Comparison of ENCODE assay signal across 28 mouse cellular contexts in genomic region chr10:126526186-126526585, GRCm38 (mm10).
DNase-seq lines count a peak whose midpoint lies in the region; ATAC-seq and TF ChIP-seq lines count a peak whose summit lies in the region.
"Had no signal": no experiment of that assay in that cellular context is flagged by ENCODE, and none has a peak within 500 bp of the region (broad histone marks: within the 10 kb centered on the region; RNA-seq: fewer than 3 reads in every experiment).

No protein-coding gene starts in this region.

- H3K36me3 ChIP-seq in midbrain, embryonic 11.5 days (ENCODE audit: control insufficient read depth, insufficient read depth, low read length): no peaks in the 10 kb centered on the region
- no peaks in the 10 kb centered on the region for H3K36me3 ChIP-seq in midbrain, embryonic 14.5 days (ENCODE audit: control insufficient read depth, insufficient read depth, low read length)
- H3K36me3 ChIP-seq in forebrain, embryonic 16.5 days (ENCODE audit: control insufficient read depth, insufficient read depth): no peaks in the 10 kb centered on the region
- H3K36me3 ChIP-seq: hindbrain, embryonic 15.5 days; kidney, embryonic 15.5 days; limb, embryonic 10.5 days; limb, embryonic 15.5 days; liver, embryonic 13.5 days; neural tube, embryonic 12.5 days had no signal

- 27% methylated on average over 5 of the region's 5 CpGs for WGBS in midbrain, embryonic 11.5 days
- 15% methylated on average over 5 of the region's 5 CpGs for WGBS in midbrain, embryonic 14.5 days
- WGBS in forebrain, embryonic 16.5 days: 10% methylated on average over 5 of the region's 5 CpGs

- H3K9me3 ChIP-seq in midbrain, embryonic 11.5 days (ENCODE audit: control insufficient read depth, low read length): no peaks in the 10 kb centered on the region
- no peaks in the 10 kb centered on the region for H3K9me3 ChIP-seq in midbrain, embryonic 14.5 days (ENCODE audit: control insufficient read depth, low read length)
- no peaks in the 10 kb centered on the region for H3K9me3 ChIP-seq in forebrain, embryonic 16.5 days (ENCODE audit: control insufficient read depth, low read length)
- H3K9me3 ChIP-seq: hindbrain, embryonic 15.5 days; kidney, embryonic 15.5 days; limb, embryonic 10.5 days; limb, embryonic 15.5 days; liver, embryonic 13.5 days; neural tube, embryonic 12.5 days had no signal

- ATAC-seq in frontal cortex, adult (ENCODE audit: low TSS enrichment): peak; percentile 50; the same call in 1 of the 2 replicates
- ATAC-seq in midbrain, embryonic 11.5 days (ENCODE audit: low FRiP score): peak; percentile 59
- ATAC-seq in midbrain, embryonic 14.5 days (ENCODE audit: low FRiP score, low TSS enrichment): no peak
- peak; percentile 69 for ATAC-seq in forebrain, embryonic 16.5 days
- ATAC-seq: CD4-positive, CD25-positive, alpha-beta regulatory T cell, adult 4 months; inflammation-experienced regulatory T-cells, adult 6 months had no signal

- TF ChIP-seq CTCF in brain, embryonic 14.5 days (IDR thresholded peaks at IDR 0.05; ENCODE audit: borderline replicate concordance, extremely low read depth, insufficient read depth, insufficient read length): no peak

- H3K4me2 ChIP-seq in midbrain, embryonic 11.5 days: no peak overlapping the region
- H3K4me2 ChIP-seq in midbrain, embryonic 14.5 days (ENCODE audit: low read length): no peak overlapping the region
- H3K4me2 ChIP-seq in forebrain, embryonic 16.5 days (ENCODE audit: low read length): no peak overlapping the region
- H3K4me2 ChIP-seq: hindbrain, embryonic 15.5 days; kidney, embryonic 15.5 days; limb, embryonic 15.5 days; liver, embryonic 13.5 days; neural tube, embryonic 12.5 days had no signal

- peaks cover 6% of the 10 kb centered on the region for H3K4me1 ChIP-seq in midbrain, embryonic 11.5 days (ENCODE audit: control insufficient read depth, insufficient read depth, low read length)
- peaks cover 13% of the 10 kb centered on the region for H3K4me1 ChIP-seq in midbrain, embryonic 14.5 days (ENCODE audit: control insufficient read depth, insufficient read depth, low read length)
- peaks cover 3% of the 10 kb centered on the region; the same call in 1 of the 2 replicates for H3K4me1 ChIP-seq in forebrain, embryonic 16.5 days (replicated peaks; ENCODE audit: control insufficient read depth, insufficient read depth, low read length)
- H3K4me1 ChIP-seq: liver, embryonic 13.5 days had no signal

- no peaks in the 10 kb centered on the region for H3K27me3 ChIP-seq in midbrain, embryonic 11.5 days (ENCODE audit: control insufficient read depth, insufficient read depth, low read length)
- no peaks in the 10 kb centered on the region for H3K27me3 ChIP-seq in midbrain, embryonic 14.5 days (ENCODE audit: control insufficient read depth, insufficient read depth, low read length)
- H3K27me3 ChIP-seq in forebrain, embryonic 16.5 days (replicated peaks; ENCODE audit: control insufficient read depth, insufficient read depth, low read length): no peaks in the 10 kb centered on the region
- H3K27me3 ChIP-seq: hindbrain, embryonic 15.5 days; kidney, embryonic 15.5 days; limb, embryonic 15.5 days; liver, embryonic 13.5 days; neural tube, embryonic 12.5 days had no signal

- no peak for TF ChIP-seq POLR2A in brain, embryonic 14.5 days (IDR thresholded peaks at IDR 0.05; ENCODE audit: borderline replicate concordance, extremely low read depth, insufficient read depth, insufficient read length, poor library complexity, severe bottlenecking)

- H3K9ac ChIP-seq in midbrain, embryonic 11.5 days (ENCODE audit: low read length): no peak overlapping the region
- H3K9ac ChIP-seq in midbrain, embryonic 14.5 days (replicated peaks; ENCODE audit: low read length): no peak overlapping the region
- no peak overlapping the region for H3K9ac ChIP-seq in forebrain, embryonic 16.5 days (replicated peaks; ENCODE audit: low read depth, low read length)
- H3K9ac ChIP-seq: hindbrain, embryonic 15.5 days; kidney, embryonic 15.5 days; limb, embryonic 15.5 days; liver, embryonic 13.5 days; neural tube, embryonic 12.5 days had no signal

- H3K4me3 ChIP-seq in midbrain, embryonic 11.5 days (ENCODE audit: low read depth, low read length): no peak overlapping the region
- no peak overlapping the region for H3K4me3 ChIP-seq in midbrain, embryonic 14.5 days (replicated peaks; ENCODE audit: low read depth, low read length)
- H3K4me3 ChIP-seq in forebrain, embryonic 16.5 days (replicated peaks; ENCODE audit: low read length): no peak overlapping the region
- H3K4me3 ChIP-seq: hindbrain, embryonic 15.5 days; kidney, embryonic 15.5 days; limb, embryonic 10.5 days; limb, embryonic 15.5 days; liver, embryonic 13.5 days; myocyte; neural tube, embryonic 12.5 days had no signal

- H3K27ac ChIP-seq in midbrain, embryonic 11.5 days (ENCODE audit: low read depth, low read length): no peak overlapping the region
- no peak overlapping the region for H3K27ac ChIP-seq in midbrain, embryonic 14.5 days (replicated peaks; ENCODE audit: low read depth, low read length)
- H3K27ac ChIP-seq in forebrain, embryonic 16.5 days (ENCODE audit: low read length): no peak overlapping the region
- H3K27ac ChIP-seq: hindbrain, embryonic 15.5 days; kidney, embryonic 15.5 days; limb, embryonic 10.5 days; limb, embryonic 15.5 days; liver, embryonic 13.5 days; macrophage; neural tube, embryonic 12.5 days had no signal

- DNase-seq in frontal cortex, postnatal 25 days (ENCODE audit: low spot score in 2 of 2): no peak
- DNase-seq in midbrain, embryonic 11.5 days (ENCODE audit: low spot score, missing footprints): peak; percentile 77
- DNase-seq in midbrain, embryonic 14.5 days: no peak
- peak; percentile 68 for DNase-seq in brain, embryonic 14.5 days (ENCODE audit: low read depth)
- no peak for DNase-seq in kidney, postnatal 14 days
- no peak for DNase-seq in kidney, adult 8-10 months
- DNase-seq: adrenal gland, postnatal 25 days; cerebellum, adult 2 months; cerebellum, postnatal 14 days; gastrocnemius, postnatal 14 days; heart, postnatal 14 days; kidney, adult 11 months; kidney, postnatal 36 days; liver, embryonic 13.5 days; lung, adult 2 months; lung, postnatal 10 days; right cerebral cortex, postnatal 14 days had no signal

Comparison
In these comparisons a context has a peak if more than half of its experiments do, and no peak if none do; other contexts are left out.
1. DNase-seq: peak in midbrain, embryonic 11.5 days (single experiment) and brain, embryonic 14.5 days (single experiment); none in frontal cortex, postnatal 25 days (0 of 2), midbrain, embryonic 14.5 days (single experiment), kidney, postnatal 14 days (single experiment) and kidney, adult 8-10 months (0 of 2).